Mouse (Mus musculus): ENCODE measurements at regions not wholly inside any gene's neighbourhood (a gene's known extent, or its start where the extent isn't known, plus 50 kb on each side); places are given as distances from the start of the nearest gene placed in this dataset.

DNA sequence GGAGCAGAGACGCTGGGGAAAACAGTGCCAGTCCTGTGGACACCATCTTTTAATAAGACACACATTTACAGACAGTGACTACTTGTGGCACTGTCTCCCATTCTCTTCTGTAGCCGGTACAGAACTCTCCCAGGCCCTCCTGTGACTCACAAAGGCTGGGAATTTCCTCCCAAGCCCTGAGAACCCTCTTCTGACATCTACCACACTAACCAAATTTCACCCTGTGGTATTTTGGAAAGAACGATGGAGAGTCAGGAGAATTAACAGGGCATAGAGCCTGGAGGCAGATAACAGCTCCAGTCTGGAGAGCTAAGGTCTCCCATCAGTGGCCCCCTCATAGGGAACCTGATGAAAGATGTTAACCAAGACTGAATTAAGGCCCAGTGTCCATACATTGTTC is 59.5 kb upstream of the Ahctf1 start:
- TF ChIP-seq CTCF (IDR thresholded peaks at IDR 0.05; ENCODE audit: extremely low read depth, insufficient read depth, low read length) (no peak), POLR2A (IDR thresholded peaks at IDR 0.05; ENCODE audit: extremely low read depth, insufficient read depth, low read length) (no peak)
